Mouse (Mus musculus) stomach, embryonic 14.5 days (tissue): ENCODE data around the gene Sh3bp1. TPM values are rescaled to one million over a fixed set of nuclear protein-coding genes. Genes with fewer than 3 reads are reported as not detected.

Source experiments
- ATAC-seq: fragments of 200-750 bp; cut with Nextera tagmentation; 2 replicates; pipeline ENCODE4 v1.8.0; 2017; ENCODE audit warnings: low read depth, moderate TSS enrichment; ENCODE audit not compliant: insufficient number of reproducible peaks, insufficient read depth, low FRiP score
- H3K27ac ChIP-seq: fragments of 300-500 bp; sonication (generic); 2 replicates; pipeline ENCODE4 v1.5.1; 2014; ENCODE audit warnings: mild to moderate bottlenecking, low read length, moderate library complexity, mixed read lengths
- H3K27me3 ChIP-seq: fragments of 300-500 bp; sonication (generic); 2 replicates; pipeline ENCODE4 v1.6.1; 2014; ENCODE audit warnings: low read length, control low read depth, mixed read lengths; ENCODE audit not compliant: control insufficient read depth, insufficient read depth
- H3K36me3 ChIP-seq: fragments of 300-500 bp; sonication (generic); 2 replicates; pipeline ENCODE4 v1.6.1; 2014; ENCODE audit warnings: mild to moderate bottlenecking, control low read depth, low read length, moderate library complexity, mixed read lengths; ENCODE audit not compliant: control insufficient read depth, insufficient read depth
- H3K4me1 ChIP-seq: fragments of 300-500 bp; sonication (generic); 2 replicates; pipeline ENCODE4 v1.6.1; 2014; ENCODE audit warnings: low read length, control low read depth, mixed read lengths; ENCODE audit not compliant: control insufficient read depth, insufficient read depth
- H3K4me2 ChIP-seq: fragments of 300-500 bp; sonication (generic); replicated peaks from 2 replicates; pipeline ENCODE4 v1.6.1; 2014; ENCODE audit warnings: low read depth, low read length, control low read depth
- H3K4me3 ChIP-seq: fragments of 300-500 bp; sonication (generic); 2 replicates; pipeline ENCODE4 v1.5.1; 2014; ENCODE audit warnings: low read depth, low read length, control low read depth
- H3K9ac ChIP-seq: fragments of 300-500 bp; sonication (generic); replicated peaks from 2 replicates; pipeline ENCODE4 v1.6.1; 2014; ENCODE audit warnings: low read depth, mild to moderate bottlenecking, control low read depth, low read length, moderate library complexity, mixed read lengths
- H3K9me3 ChIP-seq: fragments of 300-500 bp; sonication (generic); 2 replicates; pipeline ENCODE4 v1.6.1; 2016; ENCODE audit warnings: low read depth, low read length, control low read depth; ENCODE audit not compliant: control insufficient read depth
- WGBS: fragments of 180-500 bp; shearing (Covaris S2); extraction: QIAGEN DNeasy Blood & Tissue Kit; methylation state at CpG from one replicate; pipeline ENCODE4 v1.1.7; 2014; 5-methylcytosine and 5-hydroxymethylcytosine counted together
- polyA plus RNA-seq: library from polyadenylated mRNA; unstranded; fragments of >200 nt; fragmentation: Nextera tagmentation; extraction: Ambion mirVana; gene quantifications from 2 replicates; pipeline ENCODE4 v1.2.1, GENCODE M21; 2014

Sh3bp1 gene
- polyA plus RNA-seq, result 43.5 and 51.4 TPM in 2 replicates

GRCm38 (mm10) chr15:78899740-78900584 is at the start of gene Sh3bp1:
TSS of gene Sh3bp1 (plus strand) at chr15:78899768.
- ATAC-seq, result peak; percentile 53
- Histone ChIP-seq H3K4me3 (peak within 1 kb of the TSS; percentile 67), H3K4me1 (peaks cover 40% of the 10 kb centered on the region), H3K36me3 (peaks cover 23% of the 10 kb centered on the region; the same call in 1 of the 2 replicates), H3K9me3 (no peaks in the 10 kb centered on the region), H3K27ac (peak within 1 kb of the TSS; percentile 82), H3K27me3 (no peaks in the 10 kb centered on the region), H3K9ac (peak within 1 kb of the TSS; percentile 67), H3K4me2 (peak within 1 kb of the TSS; percentile 67)
- WGBS, result 1% methylated on average over 46 of the region's 47 CpGs

DNA sequence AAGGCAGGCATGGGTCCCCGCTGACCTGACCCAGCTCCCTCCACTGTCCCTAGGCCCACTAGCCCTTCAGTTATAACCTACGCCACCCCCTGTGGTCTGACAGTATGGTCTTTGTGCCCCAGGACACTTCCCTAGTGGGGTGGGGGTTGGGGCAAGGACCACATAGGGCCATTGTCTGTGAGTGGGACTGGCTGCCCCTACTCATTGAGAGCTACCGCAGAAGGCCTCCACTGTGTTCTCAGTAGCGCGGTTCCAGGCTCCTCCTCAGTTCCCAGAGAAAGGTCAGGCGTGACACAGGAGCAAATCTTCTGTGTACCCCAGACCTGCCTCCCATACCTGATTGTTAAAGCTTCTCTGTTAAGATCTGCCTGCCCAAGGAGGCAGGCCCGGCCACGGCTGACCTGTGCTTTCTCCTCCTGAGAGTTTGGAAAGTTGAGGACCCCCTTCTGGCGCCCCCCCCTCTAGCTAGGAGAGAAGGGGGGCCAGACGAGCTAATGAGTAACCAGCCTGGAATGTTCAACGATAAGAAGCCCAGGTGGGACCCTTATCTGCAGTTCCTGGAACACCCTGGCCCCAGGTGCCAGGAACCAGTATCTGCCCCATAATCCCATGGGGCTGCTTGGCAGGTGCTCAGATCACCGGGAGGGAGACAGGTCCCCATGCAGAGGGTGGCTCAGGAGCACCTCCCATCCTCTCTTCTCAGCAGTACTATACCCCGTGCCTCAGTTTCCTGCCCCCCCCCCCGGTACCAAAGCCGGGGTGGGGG is 49.3 kb upstream of the Sh3bp1 start:
- H3K4me1 ChIP-seq, result peaks cover 26% of the 10 kb centered on the region
- no peaks in the 10 kb centered on the region for H3K9me3 ChIP-seq
- H3K9ac ChIP-seq, result no peak overlapping the region
- 49% methylated on average over 15 of the region's 15 CpGs for whole genome bisulfite sequencing
- no peaks in the 10 kb centered on the region for H3K27me3 ChIP-seq
- peak overlapping the region; percentile 72 for H3K27ac ChIP-seq
- peak; percentile 71 for ATAC-seq
- H3K4me3 ChIP-seq, result no peak overlapping the region
- no peak overlapping the region for H3K4me2 ChIP-seq
- H3K36me3 ChIP-seq, result peaks cover 27% of the 10 kb centered on the region; the same call in 1 of the 2 replicates

GRCm38 (mm10) chr15:78850944-78851343 is 48.6 kb upstream of the Sh3bp1 start:
- peak overlapping the region; percentile 72 for H3K27ac ChIP-seq
- H3K27me3 ChIP-seq, result no peaks in the 10 kb centered on the region
- H3K4me2 ChIP-seq, result no peak overlapping the region
- no peak for ATAC-seq
- H3K9ac ChIP-seq, result no peak overlapping the region
- peaks cover 20% of the 10 kb centered on the region for H3K4me1 ChIP-seq
- 60% methylated on average over 6 of the region's 6 CpGs for WGBS
- no peaks in the 10 kb centered on the region for H3K9me3 ChIP-seq
- H3K4me3 ChIP-seq, result no peak overlapping the region
- peaks cover 27% of the 10 kb centered on the region; the same call in 1 of the 2 replicates for H3K36me3 ChIP-seq

GRCm38 (mm10) chr15:78851505-78852153 is 47.9 kb upstream of the Sh3bp1 start:
- Histone ChIP-seq H3K27me3 (no peaks in the 10 kb centered on the region), H3K36me3 (peaks cover 27% of the 10 kb centered on the region; the same call in 1 of the 2 replicates), H3K4me1 (peaks cover 14% of the 10 kb centered on the region), H3K27ac (peak overlapping the region; percentile 72), H3K4me2 (peak overlapping the region; percentile 16; the same call in 1 of the 2 replicates), H3K9me3 (no peaks in the 10 kb centered on the region), H3K9ac (no peak overlapping the region), H3K4me3 (no peak overlapping the region)
- WGBS, result 12% methylated on average over 13 of the region's 13 CpGs
- ATAC-seq, result peak; percentile 71

- H3K4me3 ChIP-seq, result no peak within 1 kb of the TSS
These were observed 44.1 kb upstream of the Sh3bp1 start, which contains the start of gene Lgals2 for GRCm38 (mm10) chr15:78855303-78855965. TSS of gene Lgals2 (minus strand) at chr15:78855529.

DNA sequence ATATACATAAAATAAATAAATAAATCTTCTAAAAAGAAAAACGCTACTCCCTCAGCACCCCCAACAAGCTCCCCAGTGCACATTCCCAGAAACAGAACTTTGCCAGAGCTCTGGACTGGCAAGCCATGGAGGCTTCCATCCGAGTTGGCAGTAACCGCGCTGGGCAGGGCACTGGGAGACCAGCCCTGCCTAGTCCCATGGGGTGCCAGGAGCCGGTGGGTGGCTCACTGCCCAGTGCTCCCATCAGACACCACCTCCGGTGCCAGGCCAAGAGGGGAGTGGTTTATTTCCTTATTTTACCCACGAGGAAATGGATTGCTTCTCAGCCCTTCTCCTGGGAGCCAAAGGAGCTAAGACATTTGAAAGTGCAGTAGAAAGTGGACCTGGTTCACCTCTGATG is 42.6 kb upstream of the Sh3bp1 start:
- 0 out of 2 replicates have a peak, but pooled peaks have one; percentile 14 for ATAC-seq
- Histone ChIP-seq H3K27ac (no peak overlapping the region), H3K36me3 (no peaks in the 10 kb centered on the region), H3K4me2 (no peak overlapping the region), H3K4me1 (no peaks in the 10 kb centered on the region), H3K9ac (no peak overlapping the region), H3K9me3 (no peaks in the 10 kb centered on the region), H3K27me3 (no peaks in the 10 kb centered on the region), H3K4me3 (no peak overlapping the region)
- WGBS, result 71% methylated on average over 7 of the region's 7 CpGs

More at GRCm38 (mm10) chr15:78855303-78855965, 44.1 kb upstream of the Sh3bp1 start, which contains the start of gene Lgals2:
- Histone ChIP-seq H3K4me2 (no peak within 1 kb of the TSS), H3K27me3 (no peaks in the 10 kb centered on the region), H3K36me3 (no peaks in the 10 kb centered on the region), H3K4me1 (peaks cover 12% of the 10 kb centered on the region), H3K27ac (no peak within 1 kb of the TSS), H3K9ac (no peak within 1 kb of the TSS), H3K9me3 (no peaks in the 10 kb centered on the region)
- WGBS, result 71% methylated on average over 8 of the region's 8 CpGs
- no peak for ATAC-seq

GRCm38 (mm10) chr15:78859311-78859710 is 40.3 kb upstream of the Sh3bp1 start:
- Histone ChIP-seq H3K27ac (no peak overlapping the region), H3K4me1 (0 out of 2 replicates have a peak, but pooled peaks cover 5% of the 10 kb centered on the region), H3K9me3 (no peaks in the 10 kb centered on the region), H3K4me2 (no peak overlapping the region), H3K36me3 (no peaks in the 10 kb centered on the region), H3K4me3 (no peak overlapping the region), H3K9ac (no peak overlapping the region), H3K27me3 (no peaks in the 10 kb centered on the region)
- 67% methylated on average over 4 of the region's 4 CpGs for WGBS
- ATAC-seq, result no peak
